Mouse (Mus musculus) stomach, postnatal 0 days (tissue): Measurements from ENCODE around the gene Ifitm6. TPM values are rescaled to one million over a fixed set of nuclear protein-coding genes. Genes with fewer than 3 reads are reported as not detected.
A peak's percentile ranks its signal among the peaks of the same experiment; 100 is the strongest.
"Not testable (repeated sequence)": the region's sequence is repeated elsewhere in the genome, so short reads cannot be mapped to it uniquely, and the experiment has no call there.

Experiments used
- ATAC-seq: fragments of 200-750 bp; cut with Nextera tagmentation; 2 replicates; pipeline ENCODE4 v1.8.0; 2017; ENCODE audit not compliant: low FRiP score, low TSS enrichment
- DNase-seq: peaks from one replicate; pipeline ENCODE4 v3.0.0-alpha.2; 2016; ENCODE audit warnings: low spot score
- H3K27ac ChIP-seq: fragments of 300-500 bp; sonication (generic); replicated peaks from 2 replicates; pipeline ENCODE4 v1.5.1; 2014; ENCODE audit warnings: mild to moderate bottlenecking, control low read depth
- H3K27me3 ChIP-seq: fragments of 300-500 bp; sonication (generic); 2 replicates; pipeline ENCODE4 v1.6.1; 2014; ENCODE audit warnings: low read length; ENCODE audit not compliant: control insufficient read depth, insufficient read depth
- H3K36me3 ChIP-seq: fragments of 300-500 bp; sonication (generic); 2 replicates; pipeline ENCODE4 v1.6.1; 2014; ENCODE audit warnings: low read length, mixed read lengths; ENCODE audit not compliant: control insufficient read depth, insufficient read depth
- H3K4me1 ChIP-seq: fragments of 300-500 bp; sonication (generic); replicated peaks from 2 replicates; pipeline ENCODE4 v1.6.1; 2014; ENCODE audit warnings: antibody characterized with exemption; ENCODE audit not compliant: control insufficient read depth, insufficient read depth
- H3K4me2 ChIP-seq: fragments of 300-500 bp; sonication (generic); replicated peaks from 2 replicates; pipeline ENCODE4 v1.6.1; 2014; ENCODE audit warnings: low read depth, mild to moderate bottlenecking, control low read depth, moderate library complexity
- H3K4me3 ChIP-seq: fragments of 300-500 bp; sonication (generic); 2 replicates; pipeline ENCODE4 v1.5.1; 2014; ENCODE audit warnings: low read depth, low read length, control low read depth
- H3K9ac ChIP-seq: fragments of 300-500 bp; sonication (generic); 2 replicates; pipeline ENCODE4 v1.6.1; 2014; ENCODE audit warnings: mild to moderate bottlenecking, low read length, control low read depth, mixed read lengths
- H3K9me3 ChIP-seq: fragments of 300-500 bp; sonication (generic); 2 replicates; pipeline ENCODE4 v1.6.1; 2016; ENCODE audit warnings: low read length; ENCODE audit not compliant: control insufficient read depth
- CTCF ChIP-seq: IDR thresholded peaks from 2 replicates; pipeline ENCODE4 v1.5.1; 2016; ENCODE audit warnings: antibody characterized with exemption, low read depth, mild to moderate bottlenecking, moderate library complexity
- EP300 ChIP-seq: optimal IDR thresholded peaks from 2 replicates; pipeline ENCODE3; 2016; ENCODE audit warnings: antibody characterized with exemption
- WGBS: fragments of 180-500 bp; shearing (Covaris S2); extraction: QIAGEN DNeasy Blood & Tissue Kit; methylation state at CpG from one replicate; pipeline ENCODE4 v1.1.7; 2014; 5-methylcytosine and 5-hydroxymethylcytosine counted together
- polyA plus RNA-seq: library from polyadenylated mRNA; unstranded; fragments of >200 nt; fragmentation: Nextera tagmentation; extraction: Ambion mirVana; gene quantifications from 2 replicates; pipeline ENCODE4 v1.2.1, GENCODE M21; 2015

Gene Ifitm6
- polyA plus RNA-seq, 1 experiment from 2014 or later: 0.40 TPM

GRCm38 (mm10) chr7:141040867-141041606, 23.3 kb upstream of the Ifitm6 start:
- Histone ChIP-seq H3K27me3 (no peaks in the 10 kb centered on the region), H3K4me3 (no peak overlapping the region), H3K4me1 (peaks cover 2% of the 10 kb centered on the region; the same call in 1 of the 2 replicates), H3K9me3 (no peaks in the 10 kb centered on the region), H3K4me2 (no peak overlapping the region), H3K27ac (peak overlapping the region; percentile 88), H3K9ac (no peak overlapping the region; the same call in 1 of the 2 replicates), H3K36me3 (no peaks in the 10 kb centered on the region)
- 18% methylated on average over 6 of the region's 9 CpGs for WGBS
- no peak for TF ChIP-seq EP300
- no peak for TF ChIP-seq CTCF
- DNase-seq (no peak), ATAC-seq (no peak)

GRCm38 (mm10) chr7:141039386-141040107, 21.8 kb upstream of the Ifitm6 start:
- Histone ChIP-seq H3K9ac (no peak overlapping the region), H3K4me1 (peaks cover 2% of the 10 kb centered on the region; the same call in 1 of the 2 replicates), H3K4me3 (no peak overlapping the region), H3K36me3 (no peaks in the 10 kb centered on the region), H3K4me2 (no peak overlapping the region), H3K27me3 (no peaks in the 10 kb centered on the region), H3K27ac (no peak overlapping the region), H3K9me3 (no peaks in the 10 kb centered on the region)
- TF ChIP-seq CTCF (no peak), EP300 (no peak)
- DNase-seq (no peak), ATAC-seq (no peak)
- 93% methylated on average over 4 of the region's 4 CpGs for WGBS

GRCm38 (mm10) chr7:141038090-141039032, 20.6 kb upstream of the Ifitm6 start:
- Histone ChIP-seq H3K4me2 (no peak overlapping the region), H3K9me3 (no peaks in the 10 kb centered on the region), H3K27ac (0 out of 2 replicates have a peak overlapping the region, but pooled peaks have one; percentile 2), H3K27me3 (no peaks in the 10 kb centered on the region), H3K4me3 (no peak overlapping the region), H3K9ac (no peak overlapping the region), H3K4me1 (peaks cover 2% of the 10 kb centered on the region; the same call in 1 of the 2 replicates), H3K36me3 (no peaks in the 10 kb centered on the region)
- DNase-seq (peak; percentile 70), ATAC-seq (peak; percentile 44)
- 63% methylated on average over 20 of the region's 21 CpGs for WGBS
- TF ChIP-seq EP300 (no peak), CTCF (no peak)

DNA sequence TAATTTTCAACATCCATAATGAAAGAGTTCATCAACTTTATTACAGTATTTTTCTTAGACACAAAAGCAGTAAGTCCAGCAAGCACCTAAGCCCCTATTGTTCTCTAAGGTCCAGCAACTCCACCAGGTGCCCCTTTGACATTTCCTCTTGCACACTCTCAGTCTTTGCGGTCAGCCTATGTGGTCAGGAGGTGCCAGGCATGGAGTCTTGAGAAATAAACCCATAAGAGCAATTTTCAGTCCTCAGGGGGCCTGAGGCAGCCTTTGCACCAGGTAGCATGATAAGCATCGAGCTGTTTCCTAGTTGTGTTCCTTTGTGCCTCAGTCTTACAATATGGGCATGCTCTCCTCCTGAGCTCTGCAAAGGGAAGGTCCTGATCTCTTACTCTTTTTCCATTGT, 18.9 kb upstream of the Ifitm6 start:
- DNase-seq, H3K4me2 ChIP-seq, H3K9ac ChIP-seq, H3K36me3 ChIP-seq, H3K4me1 ChIP-seq, H3K4me3 ChIP-seq, ATAC-seq, H3K27me3 ChIP-seq, H3K9me3 ChIP-seq, H3K27ac ChIP-seq: not testable (repeated sequence)
- WGBS: 76% methylated on average over 1 of the region's 2 CpGs

- DNase-seq (no peak), ATAC-seq (peak; percentile 45; the same call in 1 of the 2 replicates)
- Histone ChIP-seq H3K4me1 (no peaks in the 10 kb centered on the region), H3K9ac (no peak overlapping the region), H3K4me2 (no peak overlapping the region), H3K27ac (no peak overlapping the region), H3K4me3 (no peak overlapping the region), H3K27me3 (no peaks in the 10 kb centered on the region), H3K9me3 (no peaks in the 10 kb centered on the region), H3K36me3 (no peaks in the 10 kb centered on the region)
- TF ChIP-seq CTCF (no peak), EP300 (no peak)
- 53% methylated on average over 9 of the region's 9 CpGs for WGBS
These were observed 14.9 kb upstream of the Ifitm6 start for GRCm38 (mm10) chr7:141032458-141033167.
